Mouse (Mus musculus) adrenal gland, postnatal 10 days (tissue): ENCODE data around the gene Sh3bp5l. TPM values are rescaled to one million over a fixed set of nuclear protein-coding genes. Genes with fewer than 3 reads are reported as not detected.

Source experiments
- DNase-seq: peaks from one replicate; pipeline ENCODE4 v3.0.0; 2021; ENCODE audit warnings: mixed read lengths
- total RNA-seq, 2 experiments: library from RNA; stranded (reverse); gene quantifications; 2 replicates each; pipeline ENCODE4 v1.2.3; 2021

Gene Sh3bp5l
- total RNA-seq, 2 experiments from 2014 or later, result 36.6 to 46.1 TPM

DNA sequence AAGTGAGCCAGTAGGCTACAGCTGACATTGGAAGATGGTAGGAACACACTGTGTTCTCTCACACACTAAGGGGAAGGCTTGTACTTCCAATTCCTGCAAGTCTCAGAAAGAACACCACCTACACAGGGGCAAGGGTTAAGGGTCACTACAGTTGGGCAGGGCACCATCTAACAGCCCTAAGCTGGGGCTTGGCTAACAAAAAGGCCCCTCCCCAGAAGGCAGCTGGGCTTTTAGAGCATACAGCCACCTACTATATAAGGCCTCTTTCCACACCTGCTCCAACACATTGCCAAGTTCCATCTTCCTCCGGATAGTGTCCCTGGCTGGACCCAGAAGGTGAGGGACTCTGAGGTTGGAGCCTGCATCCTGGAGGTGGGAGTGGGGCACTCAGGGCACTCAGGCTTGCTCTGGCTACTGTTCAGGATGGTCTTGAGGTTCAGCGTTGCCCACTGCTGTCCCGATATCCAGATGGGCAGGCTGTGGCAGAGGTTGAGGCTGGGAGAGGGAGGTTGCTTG lies 48.3 kb downstream of the Sh3bp5l start, which contains the start of gene Lypd8:
Gene Lypd8, plus strand, starts transcription at position 281 of the 516 bp plus-strand sequence.
- DNase-seq, result no peak

DNA sequence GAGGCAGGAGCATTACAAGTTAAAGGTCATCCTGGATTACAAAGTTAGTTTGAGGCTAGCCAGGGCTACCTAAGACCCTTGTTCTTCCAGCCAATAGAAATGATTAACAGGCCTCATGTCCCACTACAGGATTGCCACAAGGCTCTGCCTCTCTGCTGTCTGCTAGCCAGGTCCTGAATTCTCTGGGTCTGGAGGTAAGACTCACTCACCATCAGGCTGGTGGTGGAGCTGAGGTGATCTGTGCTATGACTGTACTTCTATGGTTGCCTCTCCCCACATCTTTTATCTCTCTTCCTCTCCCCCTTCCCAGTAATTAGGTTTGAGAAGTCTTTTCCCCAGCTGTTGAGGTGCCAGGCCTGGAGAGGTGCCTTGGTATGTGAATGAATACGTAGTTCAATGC lies 49.0 kb downstream of the Sh3bp5l start:
- DNase-seq, result no peak

- DNase-seq, result no peak
Observed at GRCm38 (mm10) chr11:58382471-58382870, 51.9 kb downstream of the Sh3bp5l start.

Other genes starting within 250 kb of the Sh3bp5l start
- not detected for gene Gm12248, start 237.6 kb upstream of the Sh3bp5l start, total RNA-seq
- gene Cnot8, start 226.6 kb upstream of the Sh3bp5l start, total RNA-seq, result 10 to 100 TPM; 42.9 to 49.3 TPM
- gene Gemin5, start 162.2 kb upstream of the Sh3bp5l start, total RNA-seq, result 10 to 100 TPM; 16.5 to 19.1 TPM
- gene Mrpl22, start 159.1 kb upstream of the Sh3bp5l start, total RNA-seq, result 10 to 100 TPM; 68.8 to 70.9 TPM
- 1 to 10 TPM; 7.7 to 8.4 TPM for gene Igtp, start 131.2 kb upstream of the Sh3bp5l start, total RNA-seq
- gene Irgm2, start 131.1 kb upstream of the Sh3bp5l start, total RNA-seq, result 1 to 10 TPM; 8.8 to 9.8 TPM
- under 1 TPM; 0.21 to 0.36 TPM for gene 4930438A08Rik, start 55.9 kb upstream of the Sh3bp5l start, total RNA-seq
- 10 to 100 TPM in 1 of 2 experiments, 1 to 10 TPM in 1; 6.9 to 13.1 TPM for gene Zfp692, start 23.7 kb upstream of the Sh3bp5l start, total RNA-seq
- gene Zfp672, start 385 bp upstream of the Sh3bp5l start, total RNA-seq, result 10 to 100 TPM; 50.9 to 60.2 TPM
- gene Lypd8, start 48.3 kb downstream of the Sh3bp5l start, total RNA-seq, result not detected
- not detected for gene 1810065E05Rik, start 90.4 kb downstream of the Sh3bp5l start, total RNA-seq
- gene Gm12253, start 101.8 kb downstream of the Sh3bp5l start, total RNA-seq, result not detected
- not detected for gene Lypd9, start 122.2 kb downstream of the Sh3bp5l start, total RNA-seq
- gene Olfr30, start 131.5 kb downstream of the Sh3bp5l start, total RNA-seq, result not detected
- not detected for gene Olfr332, start 161.8 kb downstream of the Sh3bp5l start, total RNA-seq
- not detected for gene Olfr331, start 171.8 kb downstream of the Sh3bp5l start, total RNA-seq
- gene Olfr330, start 204.1 kb downstream of the Sh3bp5l start, total RNA-seq, result not detected
- not detected for gene Olfr329-ps, start 215.7 kb downstream of the Sh3bp5l start, total RNA-seq
- not detected for gene Olfr328, start 224.9 kb downstream of the Sh3bp5l start, total RNA-seq
- gene Olfr224, start 239.8 kb downstream of the Sh3bp5l start, total RNA-seq, result not detected
- gene Olfr325, start 247.0 kb downstream of the Sh3bp5l start, total RNA-seq, result not detected